Mouse (Mus musculus) heart, adult 2 months (tissue): ENCODE data around the gene Arhgap18. TPM values are rescaled to one million over a fixed set of nuclear protein-coding genes. Genes with fewer than 3 reads are reported as not detected.
"Not testable (repeated sequence)": the region's sequence is repeated elsewhere in the genome, so short reads cannot be mapped to it uniquely, and the experiment has no call there.

Experiments
- DNase-seq, 2 experiments: peaks; one replicate each; pipeline ENCODE4 v3.0.0; 2021
- H3K27ac ChIP-seq: fragments of 200-600 bp; 2 replicates; pipeline ENCODE4 v1.8.1; 2022
- H3K27me3 ChIP-seq: fragments of 200-500 bp; 2 replicates; pipeline ENCODE4 v1.6.1; 2012; ENCODE audit warnings: mild to moderate bottlenecking, low read length, inconsistent platforms, mixed read lengths; ENCODE audit not compliant: control insufficient read depth, insufficient read depth
- H3K36me3 ChIP-seq: fragments of 200-500 bp; 2 replicates; pipeline ENCODE4 v1.6.1; 2012; ENCODE audit warnings: low read length, inconsistent platforms; ENCODE audit not compliant: control insufficient read depth, insufficient read depth
- H3K4me1 ChIP-seq: fragments of 200-500 bp; 2 replicates; pipeline ENCODE4 v1.6.1; 2011; ENCODE audit warnings: low read length; ENCODE audit not compliant: control insufficient read depth, insufficient read depth
- H3K4me3 ChIP-seq: fragments of 200-600 bp; 2 replicates; pipeline ENCODE4 v1.8.1; 2022
- H3K79me2 ChIP-seq: fragments of 200-500 bp; replicated peaks from 2 replicates; pipeline ENCODE4 v1.6.1; 2012; ENCODE audit warnings: mild to moderate bottlenecking, inconsistent platforms, low read length, moderate library complexity, mixed read lengths; ENCODE audit not compliant: control insufficient read depth, insufficient read depth
- H3K9ac ChIP-seq: fragments of 200-500 bp; 2 replicates; pipeline ENCODE4 v1.6.1; 2012; ENCODE audit warnings: low read depth, mild to moderate bottlenecking, control low read depth, inconsistent platforms, low read length, mixed read lengths
- CTCF ChIP-seq: fragments of 200-600 bp; IDR thresholded peaks from 2 replicates; pipeline ENCODE4 v1.8.1; 2022; ENCODE audit warnings: antibody characterized with exemption, mild to moderate bottlenecking, moderate library complexity
- EP300 ChIP-seq: fragments of 200-500 bp; IDR thresholded peaks from 2 replicates; pipeline ENCODE4 v1.6.1; 2011; ENCODE audit warnings: low read depth, low read length, control low read depth; ENCODE audit not compliant: insufficient read depth
- POLR2A ChIP-seq: fragments of 200-500 bp; IDR thresholded peaks from 2 replicates; pipeline ENCODE4 v1.6.1; 2011; ENCODE audit warnings: mild to moderate bottlenecking, low read depth, low read length, control low read depth; ENCODE audit not compliant: insufficient read depth
- WGBS: fragments of 180-500 bp; shearing (Covaris S2); methylation state at CpG from one replicate; pipeline ENCODE4 v1.1.7; 2018; 5-methylcytosine and 5-hydroxymethylcytosine counted together
- intact Hi-C: fragments of 180-260 bp; cut with DNase I; formaldehyde crosslinking; loops from one replicate; pipeline ENCODE4 v1.15.1; 2025
- polyA plus RNA-seq: library from polyadenylated mRNA; depleted of rRNA; stranded (reverse); fragments of >200 nt; gene quantifications from 2 replicates; pipeline ENCODE4 v1.2.3, GENCODE M21; 2012
- total RNA-seq, 2 experiments: library from RNA; stranded (reverse); gene quantifications; 2 replicates each; pipeline ENCODE4 v1.2.3; 2021

Gene Arhgap18
- total and polyA plus RNA-seq, 3 experiments: 4.1 to 14.5 (median 13.3) TPM

GRCm38 (mm10) chr10:26911176-26911575 is 158.0 kb downstream of the Arhgap18 start:
- Histone ChIP-seq H3K36me3 (no peaks in the 10 kb centered on the region; the same call in 1 of the 2 replicates), H3K9ac (no peak overlapping the region), H3K4me3 (no peak overlapping the region), H3K27ac (no peak overlapping the region), H3K4me1 (no peaks in the 10 kb centered on the region), H3K27me3 (no peaks in the 10 kb centered on the region), H3K79me2 (no peaks in the 10 kb centered on the region)
- no peak for DNase-seq
- TF ChIP-seq CTCF (no peak), POLR2A (no peak), EP300 (no peak)
- WGBS: 79% methylated on average over 3 of the region's 3 CpGs
- intact Hi-C loops: no loop called here

DNA sequence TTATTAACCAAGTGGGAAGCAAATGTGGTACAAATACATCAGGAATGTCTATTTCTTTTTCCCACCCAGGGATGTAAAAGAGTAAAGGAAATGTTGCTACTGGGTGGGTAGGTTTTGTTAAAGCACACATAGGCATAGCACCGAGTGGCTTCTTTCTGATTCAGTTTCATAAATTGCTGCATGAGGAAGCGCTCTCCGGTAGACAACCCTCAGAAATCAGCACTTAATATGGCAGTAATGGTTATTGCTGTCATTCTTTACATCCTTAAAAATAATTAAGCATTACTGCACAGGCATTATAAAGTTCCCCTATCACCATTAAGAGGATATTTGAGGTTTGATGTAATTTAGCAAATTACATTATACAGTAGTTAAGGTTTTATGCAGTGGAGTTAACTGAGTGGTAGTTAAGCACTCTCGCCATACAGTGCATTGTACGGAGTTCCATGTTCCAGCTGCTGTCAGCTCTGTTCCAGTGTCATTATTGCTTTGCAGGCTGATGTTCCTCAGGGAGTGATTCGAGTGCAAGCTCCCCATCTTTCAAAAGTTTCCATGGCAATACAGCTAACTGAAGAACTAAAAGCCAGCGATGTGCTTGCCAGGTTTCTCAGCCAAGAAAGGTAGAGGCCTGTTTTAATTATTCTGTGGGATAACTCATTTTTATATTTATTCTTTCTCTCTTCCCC is 159.0 kb downstream of the Arhgap18 start:
- no peaks in the 10 kb centered on the region for H3K79me2 ChIP-seq
- no peaks in the 10 kb centered on the region for H3K27me3 ChIP-seq
- intact Hi-C loops: no loop called here
- H3K4me1 ChIP-seq: no peaks in the 10 kb centered on the region
- no peak overlapping the region for H3K4me3 ChIP-seq
- no peak for DNase-seq
- TF ChIP-seq POLR2A (no peak), CTCF (no peak), EP300 (no peak)
- no peaks in the 10 kb centered on the region; the same call in 1 of the 2 replicates for H3K36me3 ChIP-seq
- no peak overlapping the region for H3K27ac ChIP-seq
- 83% methylated on average over 7 of the region's 7 CpGs for WGBS
- H3K9ac ChIP-seq: no peak overlapping the region

DNA sequence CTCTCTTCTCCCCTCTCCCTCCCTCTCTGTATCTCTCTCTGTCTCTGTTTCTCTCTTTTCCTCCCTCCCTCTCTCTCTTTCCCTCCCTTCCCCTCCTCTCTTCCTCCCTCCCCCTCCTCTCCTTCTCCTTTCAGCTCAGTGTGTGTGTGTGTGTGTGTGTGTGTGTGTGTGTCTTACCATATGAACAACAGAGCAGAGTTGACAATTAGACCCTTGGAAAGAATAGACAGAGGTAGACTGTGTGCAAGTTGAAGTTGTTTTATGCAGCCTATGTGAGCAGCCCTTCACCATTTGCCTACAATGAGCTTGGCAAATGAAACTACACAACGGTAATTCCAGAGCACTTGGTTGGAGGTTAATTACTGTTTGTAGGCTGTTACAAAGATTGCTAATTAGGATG is 159.6 kb downstream of the Arhgap18 start:
- no peak overlapping the region for H3K9ac ChIP-seq
- H3K4me1 ChIP-seq: no peaks in the 10 kb centered on the region
- H3K4me3 ChIP-seq: no peak overlapping the region
- H3K27me3 ChIP-seq: no peaks in the 10 kb centered on the region
- H3K79me2 ChIP-seq: no peaks in the 10 kb centered on the region
- intact Hi-C loops: no loop called here
- no peak for DNase-seq
- WGBS: 82% methylated on average over 1 of the region's 1 CpGs
- H3K36me3 ChIP-seq: no peaks in the 10 kb centered on the region; the same call in 1 of the 2 replicates
- TF ChIP-seq CTCF (no peak), EP300 (no peak), POLR2A (no peak)
- no peak overlapping the region for H3K27ac ChIP-seq

- peak; percentile 88 for TF ChIP-seq CTCF
- no peak for TF ChIP-seq POLR2A
- WGBS: 25% methylated on average over 5 of the region's 5 CpGs
- peak in 1 of 2 experiments; percentile 6 for DNase-seq
- H3K27me3 ChIP-seq: no peaks in the 10 kb centered on the region
- H3K79me2 ChIP-seq: no peaks in the 10 kb centered on the region
- intact Hi-C loops: loop anchor here (2.0 kb wide), 1 partner anchor 77 kb away; no protein-coding TSS in a partner anchor
- no peaks in the 10 kb centered on the region for H3K4me1 ChIP-seq
- no peak overlapping the region for H3K27ac ChIP-seq
- no peak overlapping the region for H3K9ac ChIP-seq
- H3K4me3 ChIP-seq: no peak overlapping the region
- H3K36me3 ChIP-seq: no peaks in the 10 kb centered on the region; the same call in 1 of the 2 replicates
Measured at GRCm38 (mm10) chr10:26919307-26919977, 166.2 kb downstream of the Arhgap18 start.

DNA sequence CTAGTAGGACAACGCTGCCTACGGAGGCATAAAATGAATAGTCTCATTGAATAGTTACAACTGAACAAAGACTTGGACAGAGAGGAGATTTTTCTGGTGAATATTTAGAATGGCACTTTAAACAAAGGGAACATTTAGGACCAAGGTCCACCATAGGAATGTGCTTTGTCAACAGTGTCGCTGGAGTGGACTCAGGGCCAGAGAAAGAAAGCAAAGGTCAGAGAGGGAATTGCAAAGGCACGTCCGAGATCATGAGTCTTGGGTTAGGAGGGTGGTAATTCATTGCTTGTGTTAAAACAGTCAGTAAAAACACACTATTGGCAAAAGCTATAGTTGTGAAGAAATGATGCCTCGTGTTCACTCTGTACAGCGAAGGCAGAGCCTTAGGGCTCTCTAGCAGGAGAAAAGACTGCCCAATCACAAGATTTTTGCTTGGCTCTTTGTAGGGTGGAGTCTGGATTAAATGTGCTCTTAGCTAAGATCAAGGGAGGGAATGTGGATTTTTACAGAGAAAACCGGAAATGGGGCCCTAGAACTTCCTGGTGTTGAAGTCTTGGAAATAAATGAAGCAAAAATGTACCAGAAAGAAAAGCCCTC is 167.3 kb downstream of the Arhgap18 start:
- H3K4me3 ChIP-seq: no peak overlapping the region
- no peak for DNase-seq
- no peaks in the 10 kb centered on the region for H3K36me3 ChIP-seq
- intact Hi-C loops: no loop called here
- TF ChIP-seq CTCF (no peak), EP300 (no peak), POLR2A (no peak)
- no peak overlapping the region for H3K9ac ChIP-seq
- WGBS: 73% methylated on average over 8 of the region's 8 CpGs
- H3K27ac ChIP-seq: no peak overlapping the region
- no peaks in the 10 kb centered on the region for H3K27me3 ChIP-seq
- no peaks in the 10 kb centered on the region for H3K79me2 ChIP-seq
- no peaks in the 10 kb centered on the region for H3K4me1 ChIP-seq

DNA sequence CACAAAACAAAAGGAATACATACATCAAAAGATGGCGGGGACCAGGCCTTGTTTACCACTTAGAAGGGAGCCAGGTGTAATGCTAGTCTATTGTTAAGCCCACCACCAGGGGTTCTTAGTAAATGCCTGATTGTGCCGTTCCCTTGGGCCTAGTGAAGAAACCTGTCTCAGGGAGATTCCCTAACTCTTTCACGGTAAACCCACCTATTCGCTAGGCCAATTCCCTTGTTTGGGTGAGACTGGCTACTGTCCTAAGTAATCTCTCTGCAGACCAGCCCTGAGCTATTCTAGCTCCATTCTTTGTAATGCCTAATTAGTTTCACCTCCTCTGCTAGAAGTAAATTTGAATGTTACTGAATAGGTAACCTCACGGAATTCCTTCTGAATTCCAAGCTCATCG is 182.8 kb downstream of the Arhgap18 start:
- WGBS: 94% methylated on average over 6 of the region's 6 CpGs
- H3K4me3 ChIP-seq, H3K27me3 ChIP-seq, intact Hi-C loops, H3K79me2 ChIP-seq, H3K9ac ChIP-seq, H3K36me3 ChIP-seq, DNase-seq, H3K4me1 ChIP-seq, H3K27ac ChIP-seq: not testable (repeated sequence)

- intact Hi-C loops, H3K4me1 ChIP-seq, H3K4me3 ChIP-seq, DNase-seq, H3K36me3 ChIP-seq, H3K27ac ChIP-seq, H3K9ac ChIP-seq, H3K79me2 ChIP-seq, H3K27me3 ChIP-seq: not testable (repeated sequence)
- 80% methylated on average over 4 of the region's 4 CpGs for WGBS
Measured at GRCm38 (mm10) chr10:26938464-26938863, 185.2 kb downstream of the Arhgap18 start.
